ENCODE assay signal across 7 mouse cellular contexts in genomic region chr5:150118455-150119241, GRCm38 (mm10). TPM values are rescaled to one million over a fixed set of nuclear protein-coding genes. Genes with fewer than 3 reads are reported as not detected.
DNase-seq lines count a peak whose midpoint lies in the region; ATAC-seq and TF ChIP-seq lines count a peak whose summit lies in the region.

Gene Fry (plus strand): TSS chr5:150118645.

- under 1% methylated on average over 65 of the region's 68 CpGs for WGBS in embryonic facial prominence, embryonic 15.5 days
- WGBS in limb, embryonic 13.5 days = under 1% methylated on average over 65 of the region's 68 CpGs
- under 1% methylated on average over 66 of the region's 68 CpGs for WGBS in midbrain, embryonic 15.5 days

- no peak within 1 kb of the TSS for H3K9ac ChIP-seq in embryonic facial prominence, embryonic 15.5 days
- peak within 1 kb of the TSS; percentile 63 for H3K9ac ChIP-seq in limb, embryonic 13.5 days
- peak within 1 kb of the TSS; percentile 57 for H3K9ac ChIP-seq in midbrain, embryonic 15.5 days

- no peaks in the 10 kb centered on the region for H3K9me3 ChIP-seq in embryonic facial prominence, embryonic 15.5 days (replicated peaks)
- H3K9me3 ChIP-seq in limb, embryonic 13.5 days = peaks cover 5% of the 10 kb centered on the region; the same call in 1 of the 2 replicates
- H3K9me3 ChIP-seq in midbrain, embryonic 15.5 days = no peaks in the 10 kb centered on the region

- peak within 1 kb of the TSS; percentile 80 for H3K4me2 ChIP-seq in embryonic facial prominence, embryonic 15.5 days (replicated peaks)
- peak within 1 kb of the TSS; percentile 88 for H3K4me2 ChIP-seq in limb, embryonic 13.5 days (replicated peaks)
- H3K4me2 ChIP-seq in midbrain, embryonic 15.5 days = peak within 1 kb of the TSS; percentile 84

- H3K4me1 ChIP-seq in bone marrow macrophage, adult 2 months (ENCODE audit: control insufficient read depth, insufficient read depth, low read length) = peaks cover 11% of the 10 kb centered on the region
- peaks cover 23% of the 10 kb centered on the region for H3K4me1 ChIP-seq in embryonic facial prominence, embryonic 15.5 days
- H3K4me1 ChIP-seq in limb, embryonic 13.5 days = peaks cover 20% of the 10 kb centered on the region
- H3K4me1 ChIP-seq in midbrain, embryonic 15.5 days = peaks cover 22% of the 10 kb centered on the region

- TF ChIP-seq POLR2A in bone marrow macrophage, adult 2 months (IDR thresholded peaks at IDR 0.05; ENCODE audit: borderline replicate concordance, low read depth, low read length) = no peak

- H3K27ac ChIP-seq in bone marrow macrophage, adult 2 months (ENCODE audit: insufficient read depth, low read depth, low read length) = peak within 1 kb of the TSS; percentile 63
- 0 out of 2 replicates have a peak within 1 kb of the TSS, but pooled peaks have one; percentile 48 for H3K27ac ChIP-seq in embryonic facial prominence, embryonic 15.5 days (replicated peaks)
- H3K27ac ChIP-seq in limb, embryonic 13.5 days = no peak within 1 kb of the TSS
- peak within 1 kb of the TSS; percentile 57 for H3K27ac ChIP-seq in midbrain, embryonic 15.5 days

- H3K36me3 ChIP-seq in embryonic facial prominence, embryonic 15.5 days = no peaks in the 10 kb centered on the region
- no peaks in the 10 kb centered on the region for H3K36me3 ChIP-seq in limb, embryonic 13.5 days
- H3K36me3 ChIP-seq in midbrain, embryonic 15.5 days (replicated peaks) = no peaks in the 10 kb centered on the region

- H3K4me3 ChIP-seq in bone marrow macrophage, adult 2 months (ENCODE audit: insufficient read depth, low read length) = peak within 1 kb of the TSS; percentile 72
- H3K4me3 ChIP-seq in embryonic facial prominence, embryonic 15.5 days (replicated peaks) = peak within 1 kb of the TSS; percentile 67
- peak within 1 kb of the TSS; percentile 69 for H3K4me3 ChIP-seq in limb, embryonic 13.5 days
- H3K4me3 ChIP-seq in midbrain, embryonic 15.5 days = peak within 1 kb of the TSS; percentile 72

- ATAC-seq in embryonic facial prominence, embryonic 15.5 days (ENCODE audit: insufficient number of reproducible peaks, low FRiP score, low TSS enrichment, low read depth) = peak; percentile 98
- peak; percentile 95 for ATAC-seq in limb, embryonic 13.5 days (ENCODE audit: low FRiP score, low read depth)
- peak; percentile 98 for ATAC-seq in midbrain, embryonic 15.5 days (replicated peaks)

- H3K27me3 ChIP-seq in embryonic facial prominence, embryonic 15.5 days = no peaks in the 10 kb centered on the region
- H3K27me3 ChIP-seq in limb, embryonic 13.5 days = 0 out of 2 replicates have a peak, but pooled peaks cover 7% of the 10 kb centered on the region
- H3K27me3 ChIP-seq in midbrain, embryonic 15.5 days (replicated peaks) = no peaks in the 10 kb centered on the region

- TF ChIP-seq CTCF in bone marrow macrophage, adult 2 months (IDR thresholded peaks at IDR 0.05; ENCODE audit: low read depth, low read length) = no peak

- peak; percentile 94 for DNase-seq in heart, adult 8-10 months (ENCODE audit: low spot score)
- DNase-seq in kidney, adult 9 months = peak; percentile 86
- DNase-seq in spleen, adult 18-20 months = peak; percentile 97 to 98

RNA-seq across cellular contexts. Expression of gene Fry, which starts in this region (rescaled TPM):
- polyA plus RNA-seq in bone marrow macrophage, adult 2 months (2012; ENCODE audit: insufficient read depth, insufficient read length, missing spikeins) = 10.1 and 10.5 TPM in 2 replicates
- polyA plus RNA-seq in embryonic facial prominence, embryonic 15.5 days (2015; fragmentation: Nextera tagmentation; extraction: Ambion mirVana) = 9.8 and 11.4 TPM in 2 replicates
- total RNA-seq in heart, adult 8-10 months (2022) = 100 to 1,000 TPM; 116 to 137 (median 123) TPM
- 8.9 and 10.8 TPM in 2 replicates for polyA plus RNA-seq in limb, embryonic 13.5 days (2015; fragmentation: Nextera tagmentation; extraction: Ambion mirVana)
- 47.4 and 58.5 TPM in 2 replicates for polyA plus RNA-seq in midbrain, embryonic 15.5 days (2015; fragmentation: Nextera tagmentation; extraction: Ambion mirVana)
